Mouse (Mus musculus) C2C12 (cell line): ENCODE measurements at regions not wholly inside any gene's neighbourhood (a gene's known extent, or its start where the extent isn't known, plus 50 kb on each side); places are given as distances from the start of the nearest gene placed in this dataset.

Source experiments
- CEBPB ChIP-seq: IDR thresholded peaks from one replicate; pipeline ENCODE4 v1.6.1; 2011; ENCODE audit warnings: low read depth, mild to moderate bottlenecking, control low read depth, moderate library complexity
- CTCF ChIP-seq: IDR thresholded peaks from one replicate; pipeline ENCODE4 v1.5.1; 2011; ENCODE audit not compliant: control insufficient read depth, insufficient read depth, insufficient read length
- FOSL1 ChIP-seq: IDR thresholded peaks from one replicate; pipeline ENCODE4 v1.8.0; 2011; ENCODE audit warnings: mild to moderate bottlenecking, low read length; ENCODE audit not compliant: poor library complexity, insufficient read depth, severe bottlenecking
- MAX ChIP-seq: IDR thresholded peaks from one replicate; pipeline ENCODE4 v1.6.1; 2011; ENCODE audit warnings: mild to moderate bottlenecking, control low read depth
- MYOD1 ChIP-seq: IDR thresholded peaks from one replicate; pipeline ENCODE4 v1.6.1; 2011; ENCODE audit warnings: low read depth; ENCODE audit not compliant: control insufficient read depth, insufficient read length
- USF1 ChIP-seq: IDR thresholded peaks from one replicate; pipeline ENCODE4 v1.6.1; 2011; ENCODE audit warnings: low read depth, mild to moderate bottlenecking, control low read depth, moderate library complexity

DNA sequence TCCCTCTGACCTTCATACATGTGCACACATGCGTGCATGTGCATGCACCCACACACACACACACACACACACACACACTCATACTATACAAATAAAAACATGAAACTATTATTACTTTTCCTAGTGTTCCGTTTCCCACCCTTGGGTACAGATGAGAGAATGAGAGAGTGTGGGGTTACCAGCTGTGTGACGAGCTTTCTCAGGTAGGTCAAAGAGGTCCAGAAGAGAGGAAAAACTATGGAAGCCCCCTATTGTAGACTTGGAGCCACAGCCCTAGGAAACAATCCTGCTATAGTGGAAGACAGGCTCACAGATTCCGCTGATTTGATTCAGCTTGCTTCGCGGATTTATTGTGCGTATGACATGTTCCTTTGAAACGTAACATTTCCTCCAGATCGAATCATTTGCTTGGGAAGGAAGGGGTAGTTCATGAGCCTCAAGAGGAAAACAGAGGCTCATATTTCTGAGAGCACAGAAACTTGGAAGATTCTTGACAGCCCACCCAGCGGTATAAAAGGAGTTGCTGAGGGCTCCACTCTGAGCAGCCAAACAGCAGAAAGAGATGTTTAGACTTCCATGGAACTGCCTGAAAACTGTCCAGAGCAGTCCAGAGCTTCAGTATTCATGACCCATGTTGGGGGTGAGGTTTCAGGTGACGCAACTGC lies 2486.9 kb upstream of the 5930422O12Rik start:
- no peak for TF ChIP-seq CTCF
- TF ChIP-seq CEBPB, result no peak
- no peak for TF ChIP-seq MYOD1
- TF ChIP-seq MAX, result no peak
- TF ChIP-seq USF1, result no peak
- TF ChIP-seq FOSL1, result no peak
